Mouse (Mus musculus) liver, adult 2 months (tissue): ENCODE results near the gene Ovol2. TPM values are rescaled to one million over a fixed set of nuclear protein-coding genes. Genes with fewer than 3 reads are reported as not detected.
A peak's percentile ranks its signal among the peaks of the same experiment; 100 is the strongest.

Experiments used
- DNase-seq: peaks from one replicate; pipeline ENCODE4 v3.0.0-alpha.2; 2011; ENCODE audit warnings: low read depth, low spot score; ENCODE audit errors: extremely low read depth
- H3K27ac ChIP-seq: fragments of 200-500 bp; replicated peaks from 2 replicates; pipeline ENCODE4 v1.5.1; 2012; ENCODE audit warnings: low read depth, mild to moderate bottlenecking, control low read depth, inconsistent platforms, low read length; ENCODE audit not compliant: insufficient read depth
- H3K27me3 ChIP-seq: fragments of 200-500 bp; 2 replicates; pipeline ENCODE4 v1.6.1; 2012; ENCODE audit warnings: mild to moderate bottlenecking, moderate library complexity, low read length, inconsistent platforms; ENCODE audit not compliant: control insufficient read depth, insufficient read depth
- H3K36me3 ChIP-seq: fragments of 200-500 bp; 2 replicates; pipeline ENCODE4 v1.6.1; 2012; ENCODE audit warnings: low read length, inconsistent platforms; ENCODE audit not compliant: control insufficient read depth, insufficient read depth
- H3K4me1 ChIP-seq: fragments of 200-500 bp; 2 replicates; pipeline ENCODE4 v1.6.1; 2011; ENCODE audit warnings: low read length; ENCODE audit not compliant: control insufficient read depth, insufficient read depth
- H3K4me3 ChIP-seq: fragments of 200-500 bp; 2 replicates; pipeline ENCODE4 v1.5.1; 2011; ENCODE audit warnings: low read depth, mild to moderate bottlenecking, control low read depth, low read length, moderate library complexity; ENCODE audit not compliant: insufficient read depth
- H3K79me2 ChIP-seq: fragments of 200-500 bp; 2 replicates; pipeline ENCODE4 v1.6.1; 2012; ENCODE audit warnings: inconsistent platforms, mild to moderate bottlenecking, low read length, moderate library complexity; ENCODE audit not compliant: control insufficient read depth, insufficient read depth
- H3K9ac ChIP-seq: fragments of 200-500 bp; 2 replicates; pipeline ENCODE4 v1.6.1; 2012; ENCODE audit warnings: low read depth, mild to moderate bottlenecking, control low read depth, inconsistent platforms, low read length
- CTCF ChIP-seq: fragments of 200-500 bp; IDR thresholded peaks from 2 replicates; pipeline ENCODE4 v1.5.1; 2011; ENCODE audit warnings: low read depth, low read length, control low read depth
- POLR2A ChIP-seq: fragments of 200-500 bp; IDR thresholded peaks from 2 replicates; pipeline ENCODE4 v1.6.1; 2011; ENCODE audit warnings: low read length, control low read depth; ENCODE audit not compliant: insufficient read depth; ENCODE audit errors: extremely low read depth
- WGBS: fragments of 180-500 bp; shearing (Covaris S2); methylation state at CpG from one replicate; pipeline ENCODE4 v1.1.7; 2018; 5-methylcytosine and 5-hydroxymethylcytosine counted together
- polyA plus RNA-seq: library from polyadenylated mRNA; depleted of rRNA; stranded (reverse); fragments of >200 nt; gene quantifications from 2 replicates; pipeline ENCODE4 v1.2.3, GENCODE M21; 2012
- total RNA-seq: library from RNA; depleted of rRNA; stranded (reverse); fragments of >200 nt; gene quantifications from 2 replicates; pipeline ENCODE4 v1.2.3, GENCODE M21; 2014

The Ovol2 gene
- total and polyA plus RNA-seq, 2 experiments = 0.18 TPM; not detected in 1

- Histone ChIP-seq H3K9ac (no peak overlapping the region), H3K36me3 (peaks cover 2% of the 10 kb centered on the region; the same call in 1 of the 2 replicates), H3K79me2 (no peaks in the 10 kb centered on the region), H3K4me1 (no peaks in the 10 kb centered on the region), H3K4me3 (no peak overlapping the region), H3K27me3 (no peaks in the 10 kb centered on the region), H3K27ac (peak overlapping the region; percentile 6; the same call in 1 of the 2 replicates)
- DNase-seq = no peak
- TF ChIP-seq POLR2A (no peak), CTCF (no peak)
- WGBS = 79% methylated on average over 3 of the region's 3 CpGs
Measured at GRCm38 (mm10) chr2:144276885-144277284, 55.1 kb downstream of the Ovol2 start.

GRCm38 (mm10) chr2:144274741-144275140 is 57.2 kb downstream of the Ovol2 start:
- TF ChIP-seq POLR2A = no peak
- TF ChIP-seq CTCF = no peak
- Histone ChIP-seq H3K79me2 (no peaks in the 10 kb centered on the region), H3K9ac (no peak overlapping the region), H3K36me3 (peaks cover 2% of the 10 kb centered on the region; the same call in 1 of the 2 replicates), H3K27ac (peak overlapping the region; percentile 22; the same call in 1 of the 2 replicates), H3K4me3 (no peak overlapping the region), H3K27me3 (no peaks in the 10 kb centered on the region), H3K4me1 (no peaks in the 10 kb centered on the region; the same call in 1 of the 2 replicates)
- 73% methylated on average over 8 of the region's 8 CpGs for WGBS
- no peak for DNase-seq

- TF ChIP-seq POLR2A = no peak
- no peak for TF ChIP-seq CTCF
- 91% methylated on average over 12 of the region's 12 CpGs for WGBS
- H3K27ac ChIP-seq = no peak overlapping the region
- H3K4me3 ChIP-seq = no peak overlapping the region
- peaks cover under 1% of the 10 kb centered on the region; the same call in 1 of the 2 replicates for H3K4me1 ChIP-seq
- H3K27me3 ChIP-seq = no peaks in the 10 kb centered on the region
- no peaks in the 10 kb centered on the region; the same call in 1 of the 2 replicates for H3K79me2 ChIP-seq
- no peak overlapping the region for H3K9ac ChIP-seq
- no peak for DNase-seq
- H3K36me3 ChIP-seq = no peaks in the 10 kb centered on the region; the same call in 1 of the 2 replicates
Measured at GRCm38 (mm10) chr2:144272088-144272487, 59.9 kb downstream of the Ovol2 start.

- H3K27ac ChIP-seq = peak within 1 kb of the TSS; percentile 96
- H3K9ac ChIP-seq = peak within 1 kb of the TSS; percentile 95
- H3K27me3 ChIP-seq = no peaks in the 10 kb centered on the region
- no peaks in the 10 kb centered on the region; the same call in 1 of the 2 replicates for H3K36me3 ChIP-seq
- TF ChIP-seq CTCF (no peak), POLR2A (peak; percentile 59; the same call in 1 of the 2 replicates)
- peaks cover 5% of the 10 kb centered on the region; the same call in 1 of the 2 replicates for H3K4me1 ChIP-seq
- no peaks in the 10 kb centered on the region; the same call in 1 of the 2 replicates for H3K79me2 ChIP-seq
- peak; percentile 76 for DNase-seq
- H3K4me3 ChIP-seq = peak within 1 kb of the TSS; percentile 97
- WGBS = under 1% methylated on average over 93 of the region's 93 CpGs
Measured at GRCm38 (mm10) chr2:144270507-144271420, 61.2 kb downstream of the Ovol2 start, which contains the start of the genes Mgme1 and Snx5. Mgme1 (plus strand) TSS chr2:144270663. Snx5 (minus strand) TSS chr2:144270906.

GRCm38 (mm10) chr2:144269679-144270475 is 62.1 kb downstream of the Ovol2 start:
- Histone ChIP-seq H3K9ac (peak overlapping the region; percentile 95), H3K4me1 (peaks cover 10% of the 10 kb centered on the region), H3K27me3 (no peaks in the 10 kb centered on the region), H3K27ac (peak overlapping the region; percentile 94), H3K4me3 (peak overlapping the region; percentile 97), H3K79me2 (peaks cover under 1% of the 10 kb centered on the region; the same call in 1 of the 2 replicates), H3K36me3 (no peaks in the 10 kb centered on the region; the same call in 1 of the 2 replicates)
- TF ChIP-seq POLR2A (no peak), CTCF (no peak)
- DNase-seq = peak; percentile 37
- under 1% methylated on average over 33 of the region's 33 CpGs for WGBS
